Mouse (Mus musculus) heart, postnatal 0 days (tissue): ENCODE data around the gene Slc3a1.

Experiments used
- CTCF ChIP-seq: IDR thresholded peaks from 2 replicates; pipeline ENCODE4 v1.5.1; 2016; ENCODE audit warnings: antibody characterized with exemption, control low read depth, low read depth
- EP300 ChIP-seq: IDR thresholded peaks from 2 replicates; pipeline ENCODE4 v1.6.1; 2016; ENCODE audit warnings: antibody characterized with exemption, low read depth

DNA sequence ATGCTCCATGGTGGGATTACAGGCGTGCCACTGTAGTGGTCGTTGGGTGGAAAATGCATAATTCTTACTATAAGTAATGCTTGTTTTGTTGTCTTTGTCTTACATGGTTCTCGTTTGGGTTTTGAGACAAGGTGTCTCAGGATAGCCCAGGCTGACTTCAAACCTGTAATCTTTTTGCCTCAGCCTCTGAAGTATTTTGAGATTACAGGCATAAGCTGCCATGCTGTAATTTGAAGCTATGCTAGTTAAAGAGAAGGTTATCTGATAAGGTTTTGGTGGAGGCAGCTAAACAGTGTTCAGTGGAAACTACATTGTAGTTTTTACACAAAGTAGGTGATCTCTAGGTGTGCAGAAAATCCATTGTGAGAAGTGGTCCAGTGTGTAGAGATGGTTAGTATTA, 9.8 kb upstream of the Slc3a1 start:
- no peak for TF ChIP-seq CTCF
- TF ChIP-seq EP300: no peak
